Mouse (Mus musculus) brain, embryonic 14.5 days (tissue): ENCODE measurements around the gene Flrt1. TPM values are rescaled to one million over a fixed set of nuclear protein-coding genes. Genes with fewer than 3 reads are reported as not detected.
"Not testable (repeated sequence)": the region's sequence is repeated elsewhere in the genome, so short reads cannot be mapped to it uniquely, and the experiment has no call there.

Experiments used
- DNase-seq: peaks from one replicate; pipeline ENCODE4 v3.0.0-alpha.2; 2011; ENCODE audit warnings: low read depth
- CTCF ChIP-seq: fragments of 200-500 bp; IDR thresholded peaks from 2 replicates; pipeline ENCODE4 v1.5.1; 2012; ENCODE audit warnings: inconsistent platforms, mild to moderate bottlenecking, moderate library complexity, borderline replicate concordance; ENCODE audit not compliant: insufficient read depth, insufficient read length; ENCODE audit errors: extremely low read depth
- POLR2A ChIP-seq: fragments of 200-500 bp; IDR thresholded peaks from 2 replicates; pipeline ENCODE4 v1.6.1; 2012; ENCODE audit warnings: mild to moderate bottlenecking, inconsistent platforms, borderline replicate concordance; ENCODE audit not compliant: poor library complexity, insufficient read depth, insufficient read length, severe bottlenecking; ENCODE audit errors: extremely low read depth
- polyA plus RNA-seq: library from polyadenylated mRNA; depleted of rRNA; stranded (reverse); fragments of >200 nt; gene quantifications from 2 replicates; pipeline ENCODE4 v1.2.3, GENCODE M21; 2012; rRNA removed

Gene Flrt1
- polyA plus RNA-seq, 1 experiment: 4.3 TPM

- DNase-seq: no peak
- no peak for TF ChIP-seq CTCF
- no peak for TF ChIP-seq POLR2A
Measured at GRCm38 (mm10) chr19:7058541-7058940, 47.0 kb downstream of the Flrt1 start.

GRCm38 (mm10) chr19:7057722-7058207, 47.8 kb downstream of the Flrt1 start:
- TF ChIP-seq POLR2A: no peak
- peak; percentile 52; the same call in 1 of the 2 replicates for TF ChIP-seq CTCF
- peak; percentile 86 for DNase-seq

- TF ChIP-seq CTCF (no peak), POLR2A (no peak)
- no peak for DNase-seq
Measured at GRCm38 (mm10) chr19:7057126-7057721, 48.3 kb downstream of the Flrt1 start.

GRCm38 (mm10) chr19:7056248-7057087, 49.1 kb downstream of the Flrt1 start, which contains the start of gene Macrod1:
Gene Macrod1, plus strand, starts transcription at chr19:7056810.
- peak; percentile 82 for DNase-seq
- TF ChIP-seq CTCF (no peak), POLR2A (no peak)

- no peak for TF ChIP-seq CTCF
- DNase-seq: no peak
Measured at GRCm38 (mm10) chr19:7055173-7055572, 50.4 kb downstream of the Flrt1 start.

GRCm38 (mm10) chr19:7054772-7055171, 50.8 kb downstream of the Flrt1 start:
- DNase-seq: no peak
- TF ChIP-seq CTCF (no peak), POLR2A (no peak)

- DNase-seq: not testable (repeated sequence)
Measured at GRCm38 (mm10) chr19:7053382-7053781, 52.1 kb downstream of the Flrt1 start.

- TF ChIP-seq POLR2A (no peak), CTCF (no peak)
- DNase-seq: no peak
Measured at GRCm38 (mm10) chr19:7044706-7045105, 60.8 kb downstream of the Flrt1 start.

- no peak for TF ChIP-seq POLR2A
- no peak for TF ChIP-seq CTCF
Measured at GRCm38 (mm10) chr19:7044279-7044678, 61.2 kb downstream of the Flrt1 start.

More at GRCm38 (mm10) chr19:7044279-7044678, 61.2 kb downstream of the Flrt1 start:
- DNase-seq: no peak

Other genes with a start within 250 kb of the Flrt1 start
- 0.48 and 0.83 TPM in 2 replicates for gene Ccdc88b, start 247.5 kb downstream of the Flrt1 start, polyA plus RNA-seq
- gene Trmt112, start 196.0 kb downstream of the Flrt1 start, polyA plus RNA-seq: 117 and 158 TPM in 2 replicates
- gene Prdx5, start 195.6 kb downstream of the Flrt1 start, polyA plus RNA-seq: 169 and 176 TPM in 2 replicates
- 35.5 and 41.3 TPM in 2 replicates for gene Esrra, start 183.9 kb downstream of the Flrt1 start, polyA plus RNA-seq
- 1.0 and 1.5 TPM in 2 replicates for gene Catsperz, start 180.3 kb downstream of the Flrt1 start, polyA plus RNA-seq
- 1.2 and 2.1 TPM in 2 replicates for gene Kcnk4, start 171.2 kb downstream of the Flrt1 start, polyA plus RNA-seq
- gene Bad, start 163.9 kb downstream of the Flrt1 start, polyA plus RNA-seq: 72.8 and 83.4 TPM in 2 replicates
- 75.5 and 86.8 TPM in 2 replicates for gene Gpr137, start 163.2 kb downstream of the Flrt1 start, polyA plus RNA-seq
- 359 and 550 TPM in 2 replicates for gene Ppp1r14b, start 130.8 kb downstream of the Flrt1 start, polyA plus RNA-seq
- 22.7 and 28.3 TPM in 2 replicates for gene Plcb3, start 129.3 kb downstream of the Flrt1 start, polyA plus RNA-seq
- gene Fkbp2, start 125.2 kb downstream of the Flrt1 start, polyA plus RNA-seq: 50.3 and 61.0 TPM in 2 replicates
- gene Vegfb, start 118.1 kb downstream of the Flrt1 start, polyA plus RNA-seq: 28.6 and 39.3 TPM in 2 replicates
- 25.7 and 31.3 TPM in 2 replicates for gene Dnajc4, start 113.2 kb downstream of the Flrt1 start, polyA plus RNA-seq
- 15.4 and 21.5 TPM in 2 replicates for gene Nudt22, start 109.6 kb downstream of the Flrt1 start, polyA plus RNA-seq
- 18.6 and 25.5 TPM in 2 replicates for gene Trpt1, start 109.6 kb downstream of the Flrt1 start, polyA plus RNA-seq
- 4.8 and 5.3 TPM in 2 replicates for gene Fermt3, start 86.3 kb downstream of the Flrt1 start, polyA plus RNA-seq
- 151 and 158 TPM in 2 replicates for gene Stip1, start 65.8 kb downstream of the Flrt1 start, polyA plus RNA-seq
- gene Macrod1, start 48.9 kb downstream of the Flrt1 start, polyA plus RNA-seq: 5.7 and 8.2 TPM in 2 replicates
- 209 and 213 TPM in 2 replicates for gene Otub1, start 100.6 kb upstream of the Flrt1 start, polyA plus RNA-seq
- gene Cox8a, start 111.9 kb upstream of the Flrt1 start, polyA plus RNA-seq: 458 and 614 TPM in 2 replicates
- 74.8 and 79.2 TPM in 2 replicates for gene Naa40, start 135.5 kb upstream of the Flrt1 start, polyA plus RNA-seq
- gene Rcor2, start 161.6 kb upstream of the Flrt1 start, polyA plus RNA-seq: 134 and 211 TPM in 2 replicates
- gene Mark2, start 236.1 kb upstream of the Flrt1 start, polyA plus RNA-seq: 70.4 and 98.0 TPM in 2 replicates